Mouse (Mus musculus): Measurements from ENCODE around the gene Bud23.
"Not testable (repeated sequence)": the region's sequence is repeated elsewhere in the genome, so short reads cannot be mapped to it uniquely, and the experiment has no call there.

Gene Bud23

DNA sequence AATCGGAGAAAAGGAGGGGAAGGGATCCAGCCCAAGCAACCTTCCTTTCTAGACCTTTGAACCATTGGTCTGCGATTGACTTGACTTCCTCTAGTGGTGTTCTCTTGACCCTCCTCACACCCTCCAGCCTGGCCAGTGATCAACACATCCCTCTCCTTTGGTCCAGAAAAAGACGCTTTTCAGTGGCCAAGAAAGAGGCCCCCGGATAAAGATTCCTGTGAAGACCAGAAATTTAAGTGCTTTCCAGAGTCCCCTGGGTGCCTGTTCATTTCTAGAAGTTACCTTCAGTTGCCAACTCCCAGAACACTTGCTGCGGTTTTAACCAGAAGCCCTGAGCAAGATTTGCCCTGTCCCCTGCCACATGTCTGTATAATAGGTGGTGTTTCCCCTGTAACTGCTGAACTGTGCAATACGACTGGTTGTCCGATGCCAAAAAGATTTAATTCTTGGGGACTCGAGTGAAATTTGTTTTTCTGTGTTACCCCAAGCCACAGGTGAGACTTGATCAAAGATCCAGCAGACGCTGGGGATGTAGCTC lies at the start of gene Bud23:
Gene Bud23, minus strand, starts transcription at position 51 of the 538 bp plus-strand sequence.
- not testable (repeated sequence) for DNase-seq

DNA sequence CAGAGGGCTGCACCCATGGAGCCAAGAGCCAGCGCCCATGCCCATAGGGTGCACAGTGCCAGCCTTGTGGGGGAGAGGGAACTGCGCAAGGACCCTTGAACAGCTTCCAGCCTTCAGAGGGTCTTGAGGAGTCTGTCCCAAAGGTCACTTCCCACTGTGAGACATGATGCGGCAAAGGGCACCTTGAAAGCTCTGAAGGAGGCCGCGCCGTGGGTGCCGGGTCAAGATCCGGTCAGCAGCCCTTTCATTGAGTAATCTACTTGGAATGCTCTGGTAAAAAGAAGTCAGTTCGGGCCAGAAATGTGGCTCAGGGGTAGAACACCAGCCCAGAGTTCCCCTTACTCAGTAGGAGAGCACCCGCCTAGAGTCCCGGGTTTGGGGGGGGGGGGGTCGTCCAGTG lies 49.0 kb upstream of the Bud23 start:
- no peak for DNase-seq

DNA sequence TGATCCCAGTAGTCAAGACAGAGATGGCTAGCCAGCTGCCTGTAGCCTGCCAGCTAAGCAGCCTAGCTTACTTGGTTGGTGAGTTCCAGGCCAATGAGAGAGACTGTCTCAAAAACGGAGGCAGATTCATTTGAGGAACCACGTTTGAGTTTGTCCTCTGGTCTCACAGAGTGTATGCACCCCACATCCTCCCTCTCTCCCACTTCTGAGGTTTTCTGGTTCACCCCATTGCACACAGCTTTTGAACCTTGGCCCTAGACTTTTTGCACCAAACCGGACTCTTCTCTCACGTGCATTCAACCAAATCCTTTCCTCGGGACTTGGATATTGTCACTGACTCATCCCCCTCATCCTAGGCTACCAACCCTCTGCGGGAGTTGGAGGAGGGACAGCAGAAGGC lies 45.2 kb upstream of the Bud23 start:
- DNase-seq, result no peak

DNA sequence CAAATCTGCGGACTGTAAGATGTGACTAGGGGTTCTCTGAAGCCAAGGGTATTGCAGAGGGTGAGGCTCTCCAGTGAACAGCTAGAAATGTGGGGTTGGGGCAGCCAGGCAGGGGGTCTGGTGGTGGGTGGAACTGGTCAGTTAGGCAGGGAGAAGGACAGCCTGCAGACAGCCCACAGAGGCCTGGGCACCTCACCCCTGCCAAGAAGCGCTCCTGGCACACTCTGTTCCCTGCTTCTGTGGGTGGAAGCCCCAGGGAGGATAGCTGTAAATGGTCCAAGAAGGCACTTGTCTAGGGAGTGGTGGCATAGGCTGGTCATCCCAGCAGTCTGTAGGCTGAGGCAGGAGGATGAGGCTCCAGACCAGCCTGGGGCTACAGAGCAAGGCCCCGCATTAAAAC lies 44.7 kb upstream of the Bud23 start:
- DNase-seq, result no peak

DNA sequence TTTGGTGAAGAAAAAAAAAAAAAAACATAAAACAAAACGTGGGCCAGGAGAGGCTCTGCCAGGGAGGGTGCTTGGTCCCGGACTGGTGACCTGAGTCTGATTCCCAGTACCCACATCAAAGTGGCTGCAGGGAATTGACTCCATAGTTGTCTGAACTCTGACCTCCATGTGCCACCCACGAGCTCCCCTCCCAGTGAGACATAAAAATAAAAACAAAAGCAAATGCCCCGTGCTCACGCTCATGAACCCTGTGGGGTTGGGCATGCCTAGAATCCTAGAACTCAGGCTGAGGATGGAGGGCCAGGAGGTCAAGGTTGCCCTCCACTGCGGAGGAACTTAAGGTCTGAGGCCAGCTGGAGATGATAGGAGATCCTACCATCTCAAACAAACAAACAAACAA lies 44.3 kb upstream of the Bud23 start:
- DNase-seq, result no peak

DNA sequence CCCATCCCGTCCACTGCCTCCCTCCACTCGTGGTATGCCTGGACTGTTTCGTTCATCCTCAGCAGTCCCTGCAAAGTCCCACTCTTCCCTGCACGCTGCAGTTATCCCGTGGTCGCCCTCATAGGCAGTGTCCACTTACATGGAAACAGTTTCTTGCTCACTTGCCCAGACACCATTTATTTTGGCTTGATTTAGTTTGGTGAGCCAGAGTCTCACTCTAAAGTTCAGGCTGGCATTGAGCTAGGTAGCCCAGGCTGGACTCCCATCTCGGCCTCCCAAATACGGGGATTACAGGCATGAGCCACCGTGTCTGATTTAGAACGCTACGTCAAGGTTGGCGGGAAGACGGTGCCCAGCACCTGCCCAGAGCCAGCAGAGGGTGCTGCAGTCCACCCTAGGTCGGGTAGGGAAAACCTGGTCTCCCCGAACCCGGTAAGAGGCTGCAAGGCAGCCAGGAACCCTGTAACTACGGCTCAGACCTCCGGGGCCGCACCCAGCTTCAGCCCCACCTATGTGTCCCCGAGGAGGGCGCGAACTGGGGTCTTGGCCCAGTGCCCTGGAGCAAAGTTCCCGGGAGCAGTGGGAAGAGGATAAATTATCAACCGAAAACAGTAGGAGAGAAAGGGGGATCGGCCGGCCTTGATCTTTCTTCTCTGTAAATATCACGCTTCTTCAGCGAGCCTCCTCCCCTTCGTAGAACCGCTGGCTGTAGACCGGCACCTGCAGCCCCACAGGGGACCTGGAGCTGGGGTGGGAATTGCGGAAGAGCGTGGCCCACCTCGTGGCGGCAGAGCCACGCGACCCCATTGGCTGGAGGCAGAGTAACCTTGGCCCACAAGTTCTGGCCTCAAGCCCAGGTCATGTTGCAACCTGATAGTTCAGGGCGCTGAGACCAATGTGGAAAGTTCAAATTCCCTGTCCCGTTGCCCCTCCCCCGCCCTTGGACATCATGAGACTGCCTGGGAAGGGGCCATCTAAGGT lies 43.1 kb upstream of the Bud23 start:
- DNase-seq, result peak; percentile 78

DNA sequence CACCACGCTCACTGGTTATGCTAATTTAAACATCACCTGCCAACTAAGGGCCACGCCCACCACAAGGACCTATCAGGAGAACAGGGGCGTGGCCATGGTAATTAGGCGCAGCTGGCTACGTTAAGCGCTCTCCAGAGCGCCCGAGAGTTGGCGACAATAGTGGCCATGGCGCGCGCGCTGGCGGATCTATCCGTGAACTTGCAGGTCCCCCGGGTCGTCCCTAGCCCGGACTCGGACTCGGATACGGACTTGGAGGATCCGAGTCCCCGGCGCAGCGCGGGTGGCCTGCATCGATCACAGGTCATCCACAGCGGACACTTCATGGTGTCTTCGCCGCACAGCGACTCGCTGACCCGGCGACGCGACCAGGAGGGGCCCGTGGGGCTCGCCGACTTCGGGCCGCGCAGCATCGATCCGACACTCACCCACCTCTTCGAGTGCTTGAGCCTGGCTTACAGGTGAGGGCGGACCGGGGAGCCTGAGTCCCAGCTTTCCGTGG lies 42.0 kb upstream of the Bud23 start:
- peak; percentile 87 to 89 for DNase-seq

DNA sequence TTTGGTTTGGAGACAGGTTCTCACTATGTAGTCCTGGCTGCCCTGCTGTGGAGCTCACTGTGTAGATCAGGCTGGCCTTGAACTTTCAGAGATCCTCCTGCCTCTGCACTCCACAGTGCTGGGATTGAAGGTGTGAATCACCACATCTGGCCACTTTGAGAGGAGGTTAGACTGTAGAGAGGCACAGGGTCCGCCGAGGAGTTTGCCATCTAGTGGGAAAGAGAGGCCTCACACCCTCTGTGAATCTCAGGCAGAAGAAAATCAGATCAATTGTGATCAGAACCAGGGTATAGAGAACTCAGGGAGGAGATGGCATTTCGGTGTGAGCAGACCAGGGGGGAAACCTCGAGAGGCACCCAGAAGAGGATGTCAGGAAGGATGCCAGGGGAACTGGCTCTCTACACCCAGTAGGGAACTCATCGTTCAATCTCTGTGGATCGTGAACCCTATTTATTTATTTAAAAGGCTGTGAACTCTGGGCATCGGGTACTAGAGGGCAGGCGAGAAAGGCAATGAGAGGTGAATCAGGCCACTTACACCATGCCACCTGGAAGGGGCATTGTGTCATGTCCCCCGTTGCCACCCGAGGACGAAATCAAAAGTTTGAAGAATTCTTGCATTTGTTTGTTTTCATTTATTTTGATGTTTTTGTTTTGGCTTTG lies 39.4 kb upstream of the Bud23 start:
- DNase-seq, result peak; percentile 38

DNA sequence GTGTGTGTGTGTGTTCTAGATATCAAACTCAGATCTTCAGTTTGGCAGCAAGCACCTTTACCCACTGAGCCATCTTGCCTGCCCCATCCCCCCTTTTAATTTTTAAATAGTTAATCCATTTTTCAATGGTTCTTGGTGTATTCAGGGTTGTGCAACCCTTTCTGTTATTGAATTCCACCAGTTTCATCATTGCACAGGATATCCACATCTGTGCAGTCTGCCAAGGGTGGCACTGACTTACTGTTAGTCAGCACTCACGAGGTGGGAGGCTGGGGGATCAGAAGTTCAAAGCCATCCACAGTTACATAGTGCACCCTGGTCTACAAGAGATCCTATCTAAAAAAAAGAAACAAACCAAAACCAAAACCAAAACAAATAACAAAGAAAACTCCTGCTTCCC lies 36.2 kb upstream of the Bud23 start:
- no peak for DNase-seq

DNA sequence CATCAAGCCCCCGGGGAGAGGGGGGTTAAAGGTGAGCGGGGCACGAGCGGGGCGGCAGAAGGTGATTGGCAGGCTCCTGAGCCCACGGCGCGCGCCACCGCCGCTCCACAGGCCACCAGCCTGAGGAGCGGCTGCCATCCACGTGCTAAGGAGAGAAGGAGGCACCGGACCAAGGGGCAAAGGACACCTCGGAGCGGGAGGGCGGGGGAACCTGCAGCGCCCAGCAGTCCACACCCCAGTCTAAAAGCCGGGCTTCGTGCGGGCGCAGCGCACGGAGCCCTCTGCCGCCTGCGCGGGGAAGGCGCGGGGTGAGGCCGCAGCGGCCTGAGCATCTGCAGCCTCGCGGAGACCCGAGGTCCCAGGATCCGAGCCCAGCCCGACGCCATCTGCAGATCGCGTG lies 24.9 kb upstream of the Bud23 start, which contains the start of gene Mlxipl:
Gene Mlxipl, plus strand, starts transcription at position 238 of the 400 bp plus-strand sequence.
- no peak for DNase-seq

DNA sequence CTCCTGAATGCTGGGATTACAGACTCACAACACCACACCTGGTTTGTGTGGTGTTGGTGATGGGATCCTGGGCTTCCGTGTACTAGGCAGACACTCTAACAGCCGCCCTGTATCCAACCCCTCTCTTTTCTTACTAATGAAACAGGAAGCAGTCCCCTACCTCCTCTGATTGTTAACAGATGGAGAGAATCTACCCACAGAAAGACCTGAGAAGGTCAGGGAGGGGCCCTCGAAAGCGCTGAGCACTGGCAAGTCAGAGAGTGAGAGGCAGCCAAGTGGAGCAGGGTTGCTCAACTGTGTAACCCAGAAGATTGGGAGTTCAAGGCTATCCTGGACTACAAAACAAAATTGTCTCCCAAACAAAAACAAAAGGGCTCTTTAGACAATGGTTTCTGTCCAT lies 22.1 kb upstream of the Bud23 start:
- no peak for DNase-seq

DNA sequence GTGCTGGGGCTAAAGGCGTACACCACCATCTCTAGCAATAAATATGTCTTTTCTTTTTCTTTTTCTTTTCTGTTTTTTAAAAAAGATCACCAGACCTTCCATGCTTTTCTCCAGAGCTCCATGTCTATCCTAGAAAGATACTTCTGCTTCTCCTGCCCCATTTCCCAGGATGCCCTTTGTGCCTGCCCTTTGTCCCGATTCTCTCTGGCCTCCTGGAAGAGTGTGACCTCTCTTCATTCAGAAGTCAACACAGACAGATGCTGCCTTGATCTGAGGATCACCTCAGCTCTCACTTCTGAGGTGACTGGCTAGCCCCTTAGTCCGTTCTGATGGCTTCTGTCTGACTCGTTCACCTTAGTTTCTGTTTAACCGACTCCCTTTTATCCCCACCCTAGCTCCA lies 15.8 kb upstream of the Bud23 start:
- DNase-seq, result no peak

DNA sequence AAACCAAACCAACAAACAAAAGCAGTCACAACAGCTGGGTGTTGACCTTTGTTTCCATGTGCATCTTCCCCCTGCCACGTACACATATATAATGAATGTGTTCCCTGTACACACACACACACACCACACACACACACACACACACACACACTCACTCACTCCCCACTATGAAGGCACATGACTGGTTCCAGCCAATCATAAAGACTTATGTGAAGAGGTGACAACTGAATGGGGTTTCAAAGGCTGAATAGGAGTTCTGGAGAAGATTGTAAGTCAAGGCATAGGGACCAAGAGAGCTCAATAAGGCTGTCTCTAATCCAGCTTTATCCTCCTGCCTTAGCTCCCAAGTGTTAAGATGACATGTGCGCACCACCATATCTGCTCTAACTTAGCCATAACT lies 14.8 kb upstream of the Bud23 start:
- DNase-seq, result no peak

DNA sequence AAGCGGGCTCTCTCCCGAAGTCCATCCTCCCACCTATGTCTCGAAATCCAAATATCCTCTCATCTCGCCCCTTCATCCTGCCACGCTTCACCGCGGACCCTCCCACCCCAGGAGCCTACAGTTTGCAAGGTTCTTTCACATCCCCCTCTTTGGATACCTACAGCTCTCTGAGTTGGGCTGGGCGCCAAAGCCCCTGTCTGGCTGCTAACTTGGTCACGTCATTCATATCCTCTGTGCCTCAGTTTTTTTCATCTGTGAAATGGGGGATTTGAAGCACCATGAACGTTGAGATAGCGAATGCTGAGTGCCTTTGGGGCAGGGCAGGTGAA lies 13.7 kb upstream of the Bud23 start:
- peak in 1 of 2 experiments; percentile 85 for DNase-seq

DNA sequence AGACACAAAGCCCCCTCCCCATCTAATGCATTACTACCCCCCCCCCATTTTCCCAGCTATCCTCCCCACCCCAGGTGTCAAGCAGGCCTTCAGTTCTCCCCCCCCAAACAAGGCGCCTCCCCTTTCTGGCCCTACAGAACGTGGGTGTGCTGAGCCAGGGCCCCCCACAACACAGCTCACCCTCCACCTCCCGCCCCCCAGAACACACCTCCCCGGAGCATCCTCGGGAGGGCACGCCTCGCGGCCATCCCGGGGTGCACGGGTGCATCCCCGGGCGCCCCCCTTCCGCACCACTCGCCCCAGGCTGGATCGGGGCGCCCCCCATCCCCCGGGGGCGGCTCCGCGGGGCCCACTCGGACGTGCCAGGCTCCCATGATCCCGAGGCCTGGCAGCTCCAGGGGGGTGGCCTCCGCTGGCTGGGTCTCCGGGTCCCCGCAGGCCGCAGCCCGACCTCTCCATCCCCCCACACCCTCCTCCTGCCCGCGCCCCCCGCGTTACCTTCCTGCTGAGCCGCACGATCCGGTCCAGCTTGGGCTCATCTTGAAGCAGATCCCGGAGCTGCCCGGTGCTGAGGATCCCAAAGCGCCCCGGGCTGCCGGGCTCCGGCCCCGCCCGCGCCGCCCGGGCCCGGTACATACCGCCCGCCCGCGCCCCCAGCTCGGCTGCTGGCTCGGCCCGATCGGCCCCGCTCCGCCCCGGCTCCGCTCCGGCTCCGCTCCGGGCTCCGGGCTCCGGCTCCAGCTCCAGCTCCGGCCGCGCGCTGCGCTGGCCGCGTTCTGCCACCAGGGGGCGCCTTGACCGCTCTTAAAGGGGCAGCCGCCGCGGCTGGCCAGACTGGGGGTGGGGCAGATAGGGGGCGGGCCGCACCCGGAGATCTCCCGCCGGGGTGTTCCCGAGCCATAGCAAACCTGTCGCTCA lies 13.1 kb upstream of the Bud23 start, which contains the start of gene Vps37d:
Gene Vps37d, minus strand, starts transcription at position 703 of the 918 bp plus-strand sequence.
- DNase-seq, result peak; percentile 99

DNA sequence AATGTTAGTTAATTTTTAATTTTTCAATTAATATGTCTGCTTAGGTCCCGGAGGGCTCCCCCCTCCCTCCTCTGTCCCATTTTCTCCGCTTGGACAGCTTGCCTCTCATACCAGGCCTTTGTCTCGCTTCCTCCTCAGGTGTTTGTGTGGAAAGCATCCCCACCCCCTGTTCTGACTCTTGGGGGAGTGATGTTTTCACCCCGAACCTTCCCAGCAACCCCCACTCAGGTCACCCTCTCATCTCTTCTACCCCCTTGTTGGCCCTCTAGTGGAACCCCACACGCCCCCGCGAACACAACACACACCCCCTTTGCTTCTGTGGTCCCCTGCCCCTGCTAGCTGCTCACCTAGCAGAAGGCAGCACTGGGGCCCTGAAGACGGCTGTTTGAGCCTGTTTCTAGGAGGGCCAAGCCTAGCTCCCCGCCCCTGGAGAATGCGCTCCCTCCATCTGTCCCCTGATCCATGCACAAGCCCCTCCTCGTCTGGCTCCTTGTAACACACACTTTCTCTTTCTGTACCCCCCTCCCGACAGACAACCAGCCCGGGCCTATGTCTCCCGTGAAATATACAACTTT lies 12.3 kb upstream of the Bud23 start:
- DNase-seq, result peak; percentile 80 to 85

DNA sequence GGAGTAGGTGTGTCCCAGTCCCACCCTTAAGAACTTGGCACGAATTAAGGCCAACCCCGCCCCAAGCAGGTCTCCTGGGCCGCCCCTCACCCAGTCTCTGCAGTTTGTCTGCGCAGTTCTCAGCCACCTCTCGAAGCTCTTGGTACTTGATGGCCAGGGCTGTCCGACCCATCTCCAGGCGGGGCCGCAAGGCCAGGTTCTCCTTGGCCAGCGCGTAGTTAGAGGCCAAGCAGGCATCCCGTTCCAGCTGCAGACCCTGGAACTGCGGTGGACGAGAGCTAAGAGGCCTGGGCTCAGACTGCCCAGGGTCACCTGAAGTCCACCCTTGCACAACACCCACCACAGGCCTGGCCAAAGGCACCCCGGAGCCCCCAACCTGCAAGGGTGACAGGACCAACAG lies 11.6 kb upstream of the Bud23 start:
- peak in 1 of 2 experiments; percentile 24 for DNase-seq

DNA sequence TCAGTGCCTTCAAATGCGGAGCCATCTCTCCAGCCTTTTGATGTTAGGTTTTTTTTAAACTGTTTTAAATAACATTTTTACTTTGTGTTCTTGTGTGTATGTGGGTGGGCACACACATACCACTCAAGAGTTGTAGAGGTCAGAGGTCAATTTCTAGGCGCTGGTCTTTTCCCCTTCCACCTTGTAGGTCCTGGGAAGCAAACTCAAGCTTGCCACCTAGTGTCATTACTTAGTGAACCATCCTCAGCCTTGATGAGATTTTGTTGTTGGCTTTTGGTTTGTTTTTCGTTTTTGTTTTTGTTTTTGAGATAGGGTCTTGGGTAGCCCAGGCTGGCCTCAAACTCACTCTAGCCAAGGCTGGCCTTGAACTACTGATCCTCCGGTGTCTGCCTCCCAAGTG lies 10.9 kb upstream of the Bud23 start:
- DNase-seq, result no peak

DNA sequence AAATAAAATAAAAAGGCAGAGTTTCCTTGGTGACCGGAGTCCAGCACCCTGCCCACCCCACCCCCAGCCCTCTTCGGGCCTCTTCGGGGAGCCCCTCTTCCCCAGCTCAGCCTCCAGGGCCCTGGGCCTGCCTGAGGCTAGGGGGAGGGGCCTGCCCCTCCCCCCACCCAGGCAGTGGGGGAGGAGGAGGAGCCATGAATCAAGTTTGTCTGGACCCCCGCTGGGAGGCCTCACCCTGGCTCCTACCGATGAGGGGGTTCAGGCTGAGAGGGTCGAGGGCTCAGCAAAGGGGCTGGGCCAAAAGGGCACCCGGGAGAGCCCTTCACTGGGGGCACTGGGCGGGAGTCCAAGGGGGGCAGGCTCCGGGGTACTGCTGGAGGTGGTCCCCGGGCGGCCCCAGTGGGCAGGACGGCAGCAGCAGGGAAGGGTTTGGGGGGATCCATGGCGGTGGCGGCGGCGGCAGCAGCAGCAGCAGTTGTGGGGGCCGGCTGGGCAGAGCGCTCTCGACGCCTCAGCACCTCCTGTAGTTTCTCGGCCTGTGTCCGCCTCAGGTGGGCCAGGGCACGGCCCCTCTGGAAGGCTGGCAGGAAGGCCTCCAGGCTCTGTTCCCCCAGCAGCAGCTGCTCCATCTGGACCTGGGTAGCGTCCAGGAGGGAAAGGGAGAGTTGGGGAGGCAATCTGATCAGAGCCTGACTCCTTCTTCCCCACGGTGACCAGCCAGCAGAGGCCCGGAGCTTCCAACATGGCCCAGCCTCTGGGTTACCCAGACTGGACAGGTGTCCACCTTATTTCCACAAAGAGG lies 8.8 kb upstream of the Bud23 start:
- peak; percentile 45 to 61 for DNase-seq

DNA sequence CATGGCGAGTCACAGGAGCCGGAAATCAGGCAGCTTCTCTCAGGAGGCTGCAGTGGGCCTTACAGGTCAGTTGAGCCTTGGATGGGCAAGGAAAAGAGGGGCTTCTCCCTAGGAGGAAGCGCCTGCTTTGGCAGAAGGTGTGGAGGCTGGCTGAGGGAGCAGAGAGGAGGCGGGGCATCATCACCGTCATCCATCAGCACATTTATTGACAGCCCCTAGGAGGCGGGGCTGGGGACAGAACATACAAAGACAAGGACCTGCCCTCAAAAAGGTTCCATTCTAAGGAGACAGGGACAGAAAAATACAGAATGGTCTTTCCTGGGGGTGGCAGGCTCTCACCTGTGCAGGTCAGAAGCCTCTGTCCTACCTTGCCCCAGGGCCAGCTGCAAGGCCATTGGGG lies 8.0 kb upstream of the Bud23 start:
- DNase-seq, result no peak

DNA sequence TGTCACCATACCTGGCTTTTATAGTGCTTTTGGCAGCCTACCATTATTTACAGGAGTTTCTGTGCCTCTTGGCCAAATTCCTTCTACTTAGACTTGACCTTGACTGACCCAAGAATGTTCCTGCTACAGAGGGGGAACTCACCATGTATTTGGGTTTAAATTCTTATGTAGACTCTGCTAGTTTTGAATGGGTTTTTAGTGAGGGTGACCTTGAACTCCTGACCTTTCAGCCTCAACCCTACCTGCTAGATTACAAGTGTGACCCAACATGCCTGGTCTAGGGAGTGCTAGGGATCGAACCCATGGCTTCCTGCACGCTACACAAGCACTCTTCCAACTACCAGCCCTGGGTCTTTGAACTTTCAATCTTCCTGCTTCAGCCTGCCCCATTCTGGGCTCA lies 7.3 kb upstream of the Bud23 start:
- no peak for DNase-seq

Measured in cerebellum, postnatal 10 days (tissue).